Mouse (Mus musculus) hindbrain, embryonic 13.5 days (tissue): ENCODE results near the gene Ntpcr. TPM values are rescaled to one million over a fixed set of nuclear protein-coding genes. Genes with fewer than 3 reads are reported as not detected.

Experiments
- ATAC-seq: fragments of 200-750 bp; cut with Nextera tagmentation; 2 replicates; pipeline ENCODE4 v1.8.0; 2017; ENCODE audit warnings: moderate TSS enrichment; ENCODE audit not compliant: low FRiP score
- H3K27ac ChIP-seq: fragments of 300-500 bp; sonication (generic); 2 replicates; pipeline ENCODE4 v1.5.1; 2015; ENCODE audit warnings: inconsistent platforms, mild to moderate bottlenecking, moderate library complexity
- H3K27me3 ChIP-seq: fragments of 300-500 bp; sonication (generic); 2 replicates; pipeline ENCODE4 v1.6.1; 2015; ENCODE audit warnings: mild to moderate bottlenecking, inconsistent platforms
- H3K36me3 ChIP-seq: fragments of 300-500 bp; sonication (generic); 2 replicates; pipeline ENCODE4 v1.6.1; 2015; ENCODE audit warnings: mild to moderate bottlenecking, inconsistent platforms
- H3K4me1 ChIP-seq: fragments of 300-500 bp; sonication (generic); replicated peaks from 2 replicates; pipeline ENCODE4 v1.6.1; 2015; ENCODE audit warnings: inconsistent platforms
- H3K4me2 ChIP-seq: fragments of 300-500 bp; sonication (generic); 2 replicates; pipeline ENCODE4 v1.6.1; 2015; ENCODE audit warnings: inconsistent platforms, mild to moderate bottlenecking, moderate library complexity
- H3K4me3 ChIP-seq: fragments of 300-500 bp; sonication (generic); 2 replicates; pipeline ENCODE4 v1.5.1; 2015; ENCODE audit warnings: mild to moderate bottlenecking, inconsistent platforms
- H3K9ac ChIP-seq: fragments of 300-500 bp; sonication (generic); 2 replicates; pipeline ENCODE4 v1.6.1; 2015; ENCODE audit warnings: mild to moderate bottlenecking, inconsistent platforms
- H3K9me3 ChIP-seq: fragments of 300-500 bp; sonication (generic); 2 replicates; pipeline ENCODE4 v1.6.1; 2016; ENCODE audit warnings: inconsistent platforms
- WGBS: fragments of 180-500 bp; shearing (Covaris S2); methylation state at CpG from one replicate; pipeline ENCODE4 v1.1.7; 2015; 5-methylcytosine and 5-hydroxymethylcytosine counted together
- polyA plus RNA-seq: library from polyadenylated mRNA; unstranded; fragments of >200 nt; fragmentation: Nextera tagmentation; extraction: Ambion mirVana; gene quantifications from 2 replicates; pipeline ENCODE4 v1.2.1, GENCODE M21; 2015

The Ntpcr gene
- polyA plus RNA-seq, 1 experiment from 2014 or later, result 32.3 TPM

DNA sequence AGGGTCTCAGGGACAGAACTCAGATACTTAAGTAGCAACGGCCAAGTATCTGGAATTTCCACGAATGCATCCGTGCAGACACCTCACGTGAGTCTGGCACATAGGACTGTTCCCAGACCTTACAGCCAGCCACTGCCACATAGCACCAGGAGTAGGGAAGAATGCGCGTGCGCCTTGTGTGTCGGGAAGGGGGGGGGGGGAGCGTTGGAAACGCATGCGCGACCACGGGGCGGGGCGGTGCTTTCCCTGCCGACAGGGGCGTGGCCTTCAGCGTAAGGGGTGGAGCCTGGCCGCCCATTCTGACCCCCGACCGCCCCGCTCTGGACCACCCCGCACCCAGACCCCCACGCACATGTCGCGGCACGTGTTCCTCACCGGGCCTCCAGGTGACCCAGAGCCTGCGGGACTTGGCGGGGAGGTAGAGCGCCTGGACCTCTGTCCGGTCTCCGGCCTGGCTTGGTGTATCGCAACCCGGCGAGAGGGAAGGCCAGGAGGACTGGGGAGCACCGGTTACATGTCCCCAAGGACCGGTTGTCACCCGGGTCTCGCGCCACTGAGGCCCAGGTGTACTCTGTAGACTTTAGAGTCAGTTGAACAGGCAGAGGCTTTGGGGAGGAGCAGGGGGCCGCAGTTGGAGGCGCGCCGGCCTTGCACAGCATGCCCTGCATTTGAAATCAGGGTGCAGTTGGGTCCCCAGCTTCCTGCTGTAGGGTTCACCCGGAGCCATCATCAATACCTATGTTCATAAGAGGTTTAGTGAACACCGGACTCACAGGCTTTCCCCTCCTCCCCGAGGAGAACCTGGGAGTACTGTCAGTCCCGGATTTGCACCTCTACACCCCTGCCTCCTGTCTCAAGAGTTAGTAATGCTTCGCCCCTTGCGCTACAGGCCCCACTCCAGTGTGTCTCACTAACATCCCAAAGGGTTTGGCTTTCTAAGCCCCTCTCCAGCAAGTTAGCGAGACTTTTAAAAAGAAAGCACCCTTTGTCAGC, 4.5 kb downstream of the Ntpcr start:
- peak; percentile 93 for ATAC-seq
- peak overlapping the region; percentile 53; the same call in 1 of the 2 replicates for H3K27ac ChIP-seq
- H3K36me3 ChIP-seq, result no peaks in the 10 kb centered on the region
- peak overlapping the region; percentile 83 for H3K9ac ChIP-seq
- peak overlapping the region; percentile 86 for H3K4me2 ChIP-seq
- no peaks in the 10 kb centered on the region for H3K27me3 ChIP-seq
- 10% methylated on average over 46 of the region's 52 CpGs for WGBS
- H3K9me3 ChIP-seq, result no peaks in the 10 kb centered on the region
- H3K4me1 ChIP-seq, result peaks cover 9% of the 10 kb centered on the region
- H3K4me3 ChIP-seq, result peak overlapping the region; percentile 66

GRCm38 (mm10) chr8:125738956-125739355, 9.2 kb downstream of the Ntpcr start:
- Histone ChIP-seq H3K9ac (no peak overlapping the region), H3K36me3 (no peaks in the 10 kb centered on the region; the same call in 1 of the 2 replicates), H3K27ac (no peak overlapping the region), H3K27me3 (no peaks in the 10 kb centered on the region), H3K4me1 (peaks cover 12% of the 10 kb centered on the region), H3K4me3 (no peak overlapping the region), H3K9me3 (no peaks in the 10 kb centered on the region), H3K4me2 (no peak overlapping the region)
- 84% methylated on average over 4 of the region's 4 CpGs for WGBS
- no peak for ATAC-seq

DNA sequence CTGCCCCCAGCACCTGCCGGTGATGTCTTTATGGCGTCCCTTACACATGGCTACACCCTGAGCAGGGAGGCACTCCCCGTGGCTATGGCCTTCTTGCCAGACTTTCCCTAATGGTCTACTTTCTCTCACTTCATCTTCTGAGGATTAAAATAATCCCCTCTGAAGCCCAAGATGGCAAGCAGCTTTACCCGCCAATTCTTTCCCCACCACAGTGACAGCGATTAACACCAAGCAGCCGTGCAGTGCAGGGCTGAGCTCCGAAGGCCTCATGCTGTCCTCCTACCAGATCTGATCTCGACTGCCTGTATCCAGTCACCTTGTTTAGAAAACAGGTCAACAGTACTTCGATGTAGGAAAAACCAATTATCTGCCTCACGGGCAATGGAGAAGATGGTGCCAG, 10.9 kb downstream of the Ntpcr start:
- 88% methylated on average over 10 of the region's 10 CpGs for WGBS
- Histone ChIP-seq H3K36me3 (no peaks in the 10 kb centered on the region; the same call in 1 of the 2 replicates), H3K27ac (no peak overlapping the region), H3K9ac (no peak overlapping the region), H3K4me2 (no peak overlapping the region), H3K9me3 (no peaks in the 10 kb centered on the region), H3K4me1 (peaks cover 6% of the 10 kb centered on the region; the same call in 1 of the 2 replicates), H3K27me3 (no peaks in the 10 kb centered on the region), H3K4me3 (no peak overlapping the region)
- ATAC-seq, result no peak

DNA sequence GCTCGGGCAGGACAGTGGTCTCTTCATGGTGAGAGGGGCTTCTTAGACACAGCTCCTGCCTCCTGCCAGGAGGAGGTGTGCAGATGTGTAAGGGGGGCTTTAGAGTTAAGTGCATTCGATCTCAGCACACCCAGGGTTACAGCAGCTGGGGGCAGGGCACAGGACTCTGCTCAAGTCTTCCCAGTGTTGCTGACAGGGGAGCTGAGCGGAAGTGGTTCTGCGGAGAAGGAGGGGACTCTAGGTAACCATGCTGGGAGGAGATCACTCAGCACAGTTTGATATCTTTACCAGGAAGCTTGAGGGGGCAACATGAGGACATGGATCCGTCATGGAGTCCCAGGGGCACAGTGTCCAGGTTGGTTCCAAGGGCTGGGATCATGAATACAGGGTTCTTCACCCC, 11.6 kb downstream of the Ntpcr start:
- Histone ChIP-seq H3K9me3 (no peaks in the 10 kb centered on the region), H3K4me3 (no peak overlapping the region), H3K4me2 (no peak overlapping the region), H3K36me3 (no peaks in the 10 kb centered on the region; the same call in none of the 2 replicates), H3K27me3 (no peaks in the 10 kb centered on the region), H3K27ac (no peak overlapping the region), H3K4me1 (peaks cover 6% of the 10 kb centered on the region; the same call in 1 of the 2 replicates), H3K9ac (no peak overlapping the region)
- no peak for ATAC-seq
- WGBS, result 75% methylated on average over 5 of the region's 5 CpGs

- Histone ChIP-seq H3K4me1 (peaks cover 6% of the 10 kb centered on the region; the same call in 1 of the 2 replicates), H3K4me3 (no peak overlapping the region), H3K36me3 (peaks cover under 1% of the 10 kb centered on the region), H3K4me2 (no peak overlapping the region), H3K27ac (no peak overlapping the region), H3K27me3 (no peaks in the 10 kb centered on the region), H3K9me3 (no peaks in the 10 kb centered on the region), H3K9ac (no peak overlapping the region)
- ATAC-seq, result no peak
- WGBS, result 75% methylated on average over 2 of the region's 2 CpGs
Measured at GRCm38 (mm10) chr8:125741855-125742254, 12.1 kb downstream of the Ntpcr start.

DNA sequence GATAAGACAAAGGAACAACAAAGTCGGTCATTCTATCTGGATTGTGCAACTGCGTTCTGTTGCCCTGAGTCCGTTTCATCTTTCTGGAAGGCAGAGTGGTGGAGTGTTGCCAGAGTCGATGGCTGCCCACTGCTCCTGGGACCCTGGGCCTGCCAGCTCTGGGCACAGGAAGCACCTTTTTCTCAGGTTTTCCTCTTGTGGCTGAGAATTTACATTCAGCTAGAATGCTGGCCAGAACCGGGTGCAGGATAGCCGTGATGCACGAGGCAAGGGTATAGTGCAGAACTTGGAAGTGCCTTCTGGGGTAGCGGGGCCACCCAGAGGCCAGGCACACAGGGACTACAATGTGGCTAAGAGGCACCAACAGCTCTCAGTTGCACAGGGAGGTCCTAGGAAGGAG, 12.6 kb downstream of the Ntpcr start:
- Histone ChIP-seq H3K9me3 (no peaks in the 10 kb centered on the region), H3K27me3 (no peaks in the 10 kb centered on the region), H3K4me3 (no peak overlapping the region), H3K27ac (no peak overlapping the region), H3K4me1 (peaks cover 8% of the 10 kb centered on the region; the same call in 1 of the 2 replicates), H3K4me2 (no peak overlapping the region), H3K9ac (no peak overlapping the region), H3K36me3 (peaks cover 4% of the 10 kb centered on the region)
- 94% methylated on average over 8 of the region's 8 CpGs for WGBS
- no peak for ATAC-seq

- no peak for ATAC-seq
- Histone ChIP-seq H3K4me3 (no peak overlapping the region), H3K9me3 (no peaks in the 10 kb centered on the region), H3K9ac (no peak overlapping the region), H3K36me3 (peaks cover 4% of the 10 kb centered on the region), H3K4me1 (0 out of 2 replicates have a peak, but pooled peaks cover 3% of the 10 kb centered on the region), H3K27me3 (no peaks in the 10 kb centered on the region), H3K27ac (no peak overlapping the region), H3K4me2 (no peak overlapping the region)
- 87% methylated on average over 10 of the region's 10 CpGs for WGBS
Measured at GRCm38 (mm10) chr8:125744914-125745576, 15.3 kb downstream of the Ntpcr start.

GRCm38 (mm10) chr8:125747390-125747789, 17.6 kb downstream of the Ntpcr start:
- 73% methylated on average over 8 of the region's 8 CpGs for WGBS
- H3K9ac ChIP-seq, result no peak overlapping the region

DNA sequence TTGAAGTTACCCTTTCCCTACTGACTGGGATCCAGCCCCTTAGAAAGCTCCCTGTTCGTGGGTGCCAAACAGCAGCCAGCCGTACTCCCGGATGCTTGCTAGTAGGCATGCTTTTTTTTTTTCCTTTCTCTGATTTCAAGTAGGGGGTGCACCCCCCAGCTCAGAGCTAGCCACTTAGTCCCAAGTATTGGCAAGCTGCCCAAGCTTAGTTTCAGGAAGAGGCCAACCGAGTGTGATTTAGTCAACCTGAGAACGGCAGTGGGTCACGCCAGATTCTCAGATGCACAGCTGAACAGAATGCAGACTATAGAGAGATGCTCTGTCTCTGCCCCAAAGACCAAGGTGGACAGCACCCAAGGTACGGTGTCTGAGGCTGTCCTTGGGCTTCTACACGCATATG, 21.1 kb downstream of the Ntpcr start:
- Histone ChIP-seq H3K27ac (no peak overlapping the region), H3K4me2 (no peak overlapping the region), H3K4me1 (peaks cover 9% of the 10 kb centered on the region; the same call in 1 of the 2 replicates), H3K4me3 (no peak overlapping the region), H3K9me3 (no peaks in the 10 kb centered on the region), H3K36me3 (peaks cover 24% of the 10 kb centered on the region), H3K9ac (no peak overlapping the region), H3K27me3 (no peaks in the 10 kb centered on the region)
- no peak for ATAC-seq
- WGBS, result 69% methylated on average over 8 of the region's 8 CpGs

More at GRCm38 (mm10) chr8:125747390-125747789, 17.6 kb downstream of the Ntpcr start:
- H3K4me3 ChIP-seq, result no peak overlapping the region
- no peak overlapping the region for H3K4me2 ChIP-seq
- H3K27me3 ChIP-seq, result no peaks in the 10 kb centered on the region
- no peak overlapping the region for H3K27ac ChIP-seq
- no peaks in the 10 kb centered on the region for H3K9me3 ChIP-seq
- ATAC-seq, result no peak
- H3K36me3 ChIP-seq, result peaks cover 5% of the 10 kb centered on the region
- H3K4me1 ChIP-seq, result 0 out of 2 replicates have a peak, but pooled peaks cover 9% of the 10 kb centered on the region

- Histone ChIP-seq H3K4me1 (peaks cover 18% of the 10 kb centered on the region), H3K27me3 (no peaks in the 10 kb centered on the region), H3K27ac (peak overlapping the region; percentile 13), H3K36me3 (peaks cover 33% of the 10 kb centered on the region), H3K9me3 (no peaks in the 10 kb centered on the region), H3K4me3 (no peak overlapping the region), H3K9ac (0 out of 2 replicates have a peak overlapping the region, but pooled peaks have one; percentile 19), H3K4me2 (no peak overlapping the region)
- 76% methylated on average over 8 of the region's 8 CpGs for WGBS
- ATAC-seq, result no peak
Measured at GRCm38 (mm10) chr8:125755896-125756295, 26.1 kb downstream of the Ntpcr start.

DNA sequence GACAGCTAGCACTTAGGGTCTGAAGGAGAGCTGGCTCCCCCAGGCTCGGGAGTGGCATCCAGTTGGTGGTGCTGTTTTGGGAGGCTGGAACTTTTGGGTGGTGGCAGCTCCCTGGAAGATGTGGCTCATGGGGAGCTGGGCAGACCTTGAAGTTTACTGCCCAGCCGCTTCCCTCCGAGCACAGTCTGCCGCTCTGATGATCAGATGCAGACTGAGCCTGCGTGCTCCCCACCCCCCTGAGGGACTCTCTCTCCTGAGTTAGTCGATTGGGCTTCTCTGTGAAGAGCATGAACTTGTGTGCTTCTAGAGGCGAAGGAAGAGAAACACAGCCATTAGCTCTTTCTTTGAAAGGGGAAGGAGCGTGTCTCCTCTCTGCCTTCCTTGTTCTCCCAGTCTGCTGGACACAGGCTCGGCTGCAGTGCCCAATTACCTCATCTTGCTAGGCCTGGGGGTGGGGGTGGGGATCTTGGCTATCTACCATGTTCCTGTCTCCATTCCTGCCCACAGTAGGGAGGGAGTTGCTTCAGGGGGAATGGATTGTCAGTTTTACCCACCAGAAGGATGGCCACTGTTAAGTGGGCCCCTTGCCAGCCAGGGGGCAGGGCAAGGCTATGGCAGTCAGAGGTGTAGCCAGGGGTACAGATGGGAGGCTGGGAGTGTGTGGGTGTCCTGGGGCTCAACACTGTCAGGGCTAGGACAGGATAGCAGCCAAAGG, 26.8 kb downstream of the Ntpcr start:
- H3K4me2 ChIP-seq, result no peak overlapping the region
- H3K27me3 ChIP-seq, result no peaks in the 10 kb centered on the region
- no peaks in the 10 kb centered on the region for H3K9me3 ChIP-seq
- no peak overlapping the region for H3K4me3 ChIP-seq
- H3K27ac ChIP-seq, result peak overlapping the region; percentile 13; the same call in 1 of the 2 replicates
- ATAC-seq, result peak; percentile 57
- WGBS, result 58% methylated on average over 9 of the region's 9 CpGs
- H3K36me3 ChIP-seq, result peaks cover 40% of the 10 kb centered on the region
- peak overlapping the region; percentile 19; the same call in 1 of the 2 replicates for H3K9ac ChIP-seq
- H3K4me1 ChIP-seq, result peaks cover 14% of the 10 kb centered on the region
